Mouse (Mus musculus): Measurements from ENCODE around the gene Psma3.

Psma3 gene

GRCm38 (mm10) chr12:70974441-70975266, at the start of gene Psma3:
TSS of gene Psma3 (plus strand) at chr12:70974621.
- DNase-seq (ENCODE audit: low spot score): peak; percentile 97

GRCm38 (mm10) chr12:70929781-70930180, 44.6 kb upstream of the Psma3 start:
- DNase-seq (ENCODE audit: low spot score): no peak

- DNase-seq (ENCODE audit: low spot score): peak; percentile 35
Measured at GRCm38 (mm10) chr12:70937150-70937549, 37.3 kb upstream of the Psma3 start.

- DNase-seq (ENCODE audit: low spot score): peak; percentile 86
Measured at GRCm38 (mm10) chr12:70937571-70938384, 36.6 kb upstream of the Psma3 start, which contains the start of gene Actr10. TSS of gene Actr10 (plus strand) at chr12:70937857.

- DNase-seq (ENCODE audit: low spot score): no peak
Measured at GRCm38 (mm10) chr12:70940806-70941205, 33.6 kb upstream of the Psma3 start.

- no peak for DNase-seq (ENCODE audit: low spot score)
Measured at GRCm38 (mm10) chr12:70944181-70944580, 30.2 kb upstream of the Psma3 start.

GRCm38 (mm10) chr12:70946585-70947256, 27.7 kb upstream of the Psma3 start:
- DNase-seq (ENCODE audit: low spot score): no peak

GRCm38 (mm10) chr12:70958640-70959039, 15.8 kb upstream of the Psma3 start:
- DNase-seq (ENCODE audit: low spot score): no peak

- no peak for DNase-seq (ENCODE audit: low spot score)
Measured at GRCm38 (mm10) chr12:70967581-70967980, 6.8 kb upstream of the Psma3 start.

- DNase-seq (ENCODE audit: low spot score): peak; percentile 78
Measured at GRCm38 (mm10) chr12:70968141-70968790, 6.2 kb upstream of the Psma3 start.

- peak; percentile 86 for DNase-seq (ENCODE audit: low spot score)
Measured at GRCm38 (mm10) chr12:70968791-70969307, 5.6 kb upstream of the Psma3 start.

- DNase-seq (ENCODE audit: low spot score): peak; percentile 91
Measured at GRCm38 (mm10) chr12:70969485-70970184, 4.8 kb upstream of the Psma3 start.

- no peak for DNase-seq (ENCODE audit: low spot score)
Measured at GRCm38 (mm10) chr12:70973831-70974230, 590 bp upstream of the Psma3 start.

GRCm38 (mm10) chr12:70975406-70975805, 985 bp downstream of the Psma3 start:
- DNase-seq (ENCODE audit: low spot score): peak; percentile 20

- no peak for DNase-seq (ENCODE audit: low spot score)
Measured at GRCm38 (mm10) chr12:70975891-70976290, 1.5 kb downstream of the Psma3 start.

- DNase-seq (ENCODE audit: low spot score): no peak
Measured at GRCm38 (mm10) chr12:70978345-70978744, 3.9 kb downstream of the Psma3 start.

GRCm38 (mm10) chr12:70984855-70985550, 10.6 kb downstream of the Psma3 start:
- no peak for DNase-seq (ENCODE audit: low spot score)

- DNase-seq (ENCODE audit: low spot score): no peak
Measured at GRCm38 (mm10) chr12:70997225-70997624, 22.8 kb downstream of the Psma3 start.

GRCm38 (mm10) chr12:70999423-70999903, 25.0 kb downstream of the Psma3 start:
- DNase-seq (ENCODE audit: low spot score): no peak

GRCm38 (mm10) chr12:71000344-71000743, 25.9 kb downstream of the Psma3 start:
- no peak for DNase-seq (ENCODE audit: low spot score)

Data from embryo, embryonic 10 days (tissue).